Mouse (Mus musculus): ENCODE measurements around the gene Gprc5c. TPM values are rescaled to one million over a fixed set of nuclear protein-coding genes. Genes with fewer than 3 reads are reported as not detected.
"Not testable (repeated sequence)": the region's sequence is repeated elsewhere in the genome, so short reads cannot be mapped to it uniquely, and the experiment has no call there.

Gene Gprc5c
- total RNA-seq, 2 experiments from 2014 or later: 45.4 to 82.1 TPM

DNA sequence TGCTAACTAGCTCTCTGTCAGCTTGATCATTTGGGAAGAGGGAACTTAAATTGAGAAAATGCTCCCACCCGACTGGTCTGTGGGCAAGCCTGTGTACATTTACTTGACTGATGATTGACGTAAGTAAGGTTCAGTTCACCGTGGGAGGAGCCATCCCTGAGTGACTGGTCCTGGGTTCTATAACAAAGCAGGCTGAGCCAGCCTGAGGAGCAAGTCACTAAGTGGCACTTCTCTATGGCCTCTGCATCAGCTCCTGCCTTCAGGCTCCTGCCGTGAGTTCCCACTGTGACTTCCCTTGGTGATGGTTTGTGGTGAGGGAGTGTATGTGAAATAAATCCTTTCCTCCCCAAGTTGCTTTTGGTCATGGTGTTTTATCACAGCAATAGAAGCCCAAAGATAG is 57.1 kb downstream of the Gprc5c start:
- no peak for TF ChIP-seq CTCF (IDR thresholded peaks at IDR 0.05)
- H3K27ac ChIP-seq: no peak overlapping the region
- intact Hi-C loops (cut with DNase I): no loop called here

DNA sequence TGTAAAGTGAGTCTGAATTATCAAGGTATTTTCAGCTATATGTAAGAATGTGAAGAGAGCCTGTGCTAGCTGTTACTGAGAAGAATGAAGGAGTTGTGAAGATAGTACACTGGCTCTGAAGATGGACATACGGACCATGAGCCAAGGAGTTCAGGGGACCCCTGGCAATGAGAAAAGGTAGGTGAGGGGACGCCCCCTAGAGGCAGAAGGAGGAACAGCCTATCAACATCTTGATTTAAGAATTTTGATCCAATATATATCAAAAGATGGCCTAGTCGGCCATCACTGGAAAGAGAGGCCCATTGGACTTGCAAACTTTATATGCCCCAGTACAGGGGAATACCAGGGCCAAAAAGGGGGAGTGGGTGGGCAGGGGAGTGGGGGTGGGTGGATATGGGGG is 58.6 kb downstream of the Gprc5c start:
- H3K4me3 ChIP-seq; H3K27ac ChIP-seq; intact Hi-C loops (cut with DNase I); DNase-seq: not testable (repeated sequence)
- TF ChIP-seq CTCF (IDR thresholded peaks at IDR 0.05): peak; percentile 45

More for the DNA sequence above, 57.1 kb downstream of the Gprc5c start:
- DNase-seq: no peak
- no peak overlapping the region for H3K4me3 ChIP-seq

DNA sequence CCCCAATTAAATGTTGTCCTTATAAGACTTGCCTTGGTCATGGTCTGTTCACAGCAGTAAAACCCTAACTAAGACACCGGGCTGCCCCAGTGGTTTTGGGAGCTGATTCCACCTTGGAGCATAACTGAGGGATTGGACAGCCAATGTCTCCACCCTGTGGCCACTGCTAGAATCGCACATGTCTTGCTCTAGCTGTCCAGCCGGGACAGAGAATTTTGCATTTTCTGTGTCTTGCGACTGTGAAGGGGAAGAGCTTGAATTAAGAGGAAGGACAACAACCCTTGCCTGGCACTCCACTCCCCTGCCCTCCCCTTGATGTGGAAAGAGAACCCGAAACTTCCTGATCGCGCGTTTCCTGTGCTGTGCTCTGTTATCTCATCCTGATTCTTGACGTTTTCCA is 61.9 kb downstream of the Gprc5c start:
- peak; percentile 79 for DNase-seq
- Histone ChIP-seq H3K4me3 (no peak overlapping the region), H3K27ac (no peak overlapping the region)
- intact Hi-C loops (cut with DNase I): loop anchor here (1.0 to 5.0 kb wide), 3 partner anchors 36 to 168 kb away; no protein-coding TSS in a partner anchor
- peak; percentile 79 for TF ChIP-seq CTCF (IDR thresholded peaks at IDR 0.05)

DNA sequence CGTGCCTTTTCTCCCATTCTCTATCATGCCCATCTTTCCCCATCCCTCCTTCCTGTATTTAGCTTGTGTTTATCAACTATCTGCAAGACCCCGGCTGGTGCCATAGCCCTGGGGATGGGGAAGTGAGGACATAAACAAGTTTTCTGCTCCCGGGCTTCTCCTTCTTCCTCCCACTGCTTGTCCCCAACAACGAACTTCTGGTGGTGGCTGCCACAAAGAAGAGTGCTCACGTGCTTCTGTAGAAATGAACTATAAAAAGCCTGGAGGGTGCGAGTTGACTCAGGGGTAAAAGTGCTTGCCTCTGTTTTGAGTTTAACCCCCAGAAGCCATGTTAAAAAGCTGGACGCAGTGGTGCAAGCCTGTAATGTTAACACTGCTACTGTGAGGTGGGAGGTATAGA is 64.0 kb downstream of the Gprc5c start:
- TF ChIP-seq CTCF (IDR thresholded peaks at IDR 0.05): no peak
- Histone ChIP-seq H3K27ac (no peak overlapping the region), H3K4me3 (no peak overlapping the region)
- intact Hi-C loops (cut with DNase I): loop anchor here (5.0 kb wide), 1 partner anchor 38 kb away; no protein-coding TSS in a partner anchor
- no peak for DNase-seq

DNA sequence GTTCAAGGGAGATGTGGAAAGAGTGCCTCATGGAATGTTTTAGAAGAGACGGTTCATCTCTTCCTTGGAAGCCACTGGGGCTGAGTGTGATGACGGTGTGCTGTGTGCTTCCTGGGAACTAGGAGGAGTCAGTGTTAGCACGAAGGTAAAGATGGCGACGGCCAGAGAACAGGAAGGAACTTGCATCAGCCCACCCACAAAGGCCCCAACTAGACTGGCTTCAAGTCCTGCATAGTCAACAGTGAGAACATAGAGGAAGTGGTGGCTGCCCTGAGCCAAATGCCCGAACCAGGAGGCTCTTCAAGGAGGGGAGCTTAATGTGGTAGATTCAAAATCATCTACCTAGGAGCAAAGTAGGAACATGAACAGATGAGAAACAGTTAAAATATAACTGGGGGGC is 66.2 kb downstream of the Gprc5c start:
- no peak overlapping the region for H3K27ac ChIP-seq
- intact Hi-C loops (cut with DNase I): no loop called here

More for the DNA sequence above, 66.2 kb downstream of the Gprc5c start:
- H3K4me3 ChIP-seq: no peak overlapping the region
- DNase-seq: no peak
- no peak for TF ChIP-seq CTCF (IDR thresholded peaks at IDR 0.05)

Other genes with a start within 250 kb of the Gprc5c start
- gene Rpl38, start 182.6 kb upstream of the Gprc5c start, total RNA-seq (2021): 100 to 1,000 TPM; 544 to 670 TPM
- gene Ttyh2, start 175.7 kb upstream of the Gprc5c start, total RNA-seq (2021): 10 to 100 TPM; 15.7 to 17.4 TPM
- gene Dnaic2, start 123.7 kb upstream of the Gprc5c start, total RNA-seq (2021): under 1 TPM; 0.08 to 0.14 TPM
- gene Kif19a, start 85.8 kb upstream of the Gprc5c start, total RNA-seq (2021): under 1 TPM; 0.54 to 0.56 TPM
- not detected for gene Btbd17, start 55.2 kb upstream of the Gprc5c start, total RNA-seq (2021)
- not detected for gene Gpr142, start 52.2 kb upstream of the Gprc5c start, total RNA-seq (2021)
- under 1 TPM; 0.50 to 0.66 TPM for gene Cd300a, start 38.9 kb downstream of the Gprc5c start, total RNA-seq (2021)
- gene Cd300lb, start 83.2 kb downstream of the Gprc5c start, total RNA-seq (2021): under 1 TPM; 0.15 to 0.42 TPM
- not detected for gene Cd300c, start 118.0 kb downstream of the Gprc5c start, total RNA-seq (2021)
- gene Cd300ld, start 138.8 kb downstream of the Gprc5c start, total RNA-seq (2021): under 1 TPM; 0.13 to 0.22 TPM
- under 1 TPM; 0.28 TPM for gene Cd300c2, start 150.7 kb downstream of the Gprc5c start, total RNA-seq (2021)
- not detected for gene Cd300ld2, start 165.0 kb downstream of the Gprc5c start, total RNA-seq (2021)
- gene Cd300ld4, start 175.9 kb downstream of the Gprc5c start, total RNA-seq (2021): under 1 TPM; 0.73 to 0.92 TPM
- 1 to 10 TPM in 1 of 2 experiments, under 1 TPM in 1; 0.92 to 1.3 TPM for gene Cd300ld5, start 186.6 kb downstream of the Gprc5c start, total RNA-seq (2021)
- gene Cd300ld3, start 197.3 kb downstream of the Gprc5c start, total RNA-seq (2021): 1 to 10 TPM in 1 of 2 experiments, not detected in 1; 2.0 TPM
- gene Cd300e, start 211.0 kb downstream of the Gprc5c start, total RNA-seq (2021): not detected
- under 1 TPM; 0.17 to 0.36 TPM for gene Rab37, start 240.3 kb downstream of the Gprc5c start, total RNA-seq (2021)

All from gastrocnemius, adult 2 months (tissue).